Mouse (Mus musculus): ENCODE measurements at regions not wholly inside any gene's neighbourhood (a gene's known extent, or its start where the extent isn't known, plus 50 kb on each side); places are given as distances from the start of the nearest gene placed in this dataset.
"Not testable (repeated sequence)": the region's sequence is repeated elsewhere in the genome, so short reads cannot be mapped to it uniquely, and the experiment has no call there.

DNA sequence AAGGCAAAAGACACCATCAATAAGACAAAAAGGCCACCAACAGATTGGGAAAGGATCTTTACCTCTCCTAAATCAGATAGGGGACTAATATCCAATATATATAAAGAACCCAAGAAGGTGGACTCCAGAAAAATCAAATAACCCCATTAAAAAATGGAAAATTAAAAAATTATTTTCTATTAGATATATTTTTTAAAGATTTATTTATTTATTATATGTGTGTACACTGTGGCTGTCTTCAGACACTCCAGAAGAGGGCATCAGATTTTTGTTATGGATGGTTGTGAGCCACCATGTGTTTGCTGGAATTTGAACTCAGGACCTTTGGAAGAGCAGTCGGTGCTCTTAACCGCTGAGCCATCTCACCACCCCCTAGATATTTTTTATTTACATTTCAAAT is 199.2 kb downstream of the Gm31371 start:
- not testable (repeated sequence) for TF ChIP-seq POLR2A (IDR thresholded peaks at IDR 0.05; ENCODE audit: extremely low read depth, insufficient read depth, low read length); CTCF (IDR thresholded peaks at IDR 0.05; ENCODE audit: low read depth, low read length)

Data from liver, adult 2 months (tissue).